Mouse (Mus musculus): ENCODE results near the gene Olfr1393. TPM values are rescaled to one million over a fixed set of nuclear protein-coding genes. Genes with fewer than 3 reads are reported as not detected.

Gene Olfr1393
- polyA plus RNA-seq, 1 experiment from 2014 or later, result not detected

DNA sequence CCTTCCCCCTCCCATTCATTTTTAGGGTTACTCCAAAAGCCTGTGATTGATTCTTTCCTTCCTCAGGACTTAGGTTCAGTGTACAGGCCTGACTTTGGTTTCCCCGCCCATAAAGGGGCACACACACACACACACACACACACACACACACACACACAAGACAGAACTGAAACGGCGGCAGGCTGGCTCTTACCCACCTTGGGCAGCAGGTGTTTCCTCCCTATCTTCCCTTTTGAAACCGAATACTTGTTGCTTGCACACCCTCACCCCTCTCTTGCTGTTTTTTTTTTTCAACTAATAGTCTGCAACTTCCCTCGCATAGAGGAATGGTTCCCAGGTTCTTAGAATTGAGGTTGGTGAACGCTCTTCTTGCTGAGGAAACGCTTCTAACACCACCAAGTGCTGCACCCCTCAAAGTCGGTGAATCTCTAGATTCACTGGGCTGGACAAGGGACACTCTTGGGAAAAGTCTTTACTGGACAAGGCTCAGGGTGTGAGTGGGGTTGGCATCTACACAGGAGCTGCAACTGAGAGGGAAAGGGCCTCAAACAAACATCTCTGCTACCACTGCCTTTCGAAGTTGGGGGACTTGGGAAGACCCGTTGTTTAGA is 28.2 kb upstream of the Olfr1393 start:
- Histone ChIP-seq H3K36me3 (ENCODE audit: control insufficient read depth, insufficient read depth, low read length) (peaks cover 13% of the 10 kb centered on the region; the same call in 1 of the 2 replicates), H3K9ac (ENCODE audit: low read depth, low read length) (peak overlapping the region; percentile 93), H3K9me3 (ENCODE audit: control insufficient read depth, low read length) (no peaks in the 10 kb centered on the region), H3K4me3 (ENCODE audit: low read depth, low read length) (peak overlapping the region; percentile 88), H3K27me3 (replicated peaks; ENCODE audit: control insufficient read depth, insufficient read depth, low read length) (no peaks in the 10 kb centered on the region), H3K4me2 (peak overlapping the region; percentile 90), H3K4me1 (replicated peaks; ENCODE audit: control insufficient read depth, insufficient read depth, low read length) (peaks cover 60% of the 10 kb centered on the region), H3K27ac (ENCODE audit: low read depth, low read length) (peak overlapping the region; percentile 89)
- 14% methylated on average over 10 of the region's 10 CpGs for WGBS
- DNase-seq (ENCODE audit: low spot score), result no peak
- peak; percentile 21 for ATAC-seq (replicated peaks; ENCODE audit: low FRiP score)

DNA sequence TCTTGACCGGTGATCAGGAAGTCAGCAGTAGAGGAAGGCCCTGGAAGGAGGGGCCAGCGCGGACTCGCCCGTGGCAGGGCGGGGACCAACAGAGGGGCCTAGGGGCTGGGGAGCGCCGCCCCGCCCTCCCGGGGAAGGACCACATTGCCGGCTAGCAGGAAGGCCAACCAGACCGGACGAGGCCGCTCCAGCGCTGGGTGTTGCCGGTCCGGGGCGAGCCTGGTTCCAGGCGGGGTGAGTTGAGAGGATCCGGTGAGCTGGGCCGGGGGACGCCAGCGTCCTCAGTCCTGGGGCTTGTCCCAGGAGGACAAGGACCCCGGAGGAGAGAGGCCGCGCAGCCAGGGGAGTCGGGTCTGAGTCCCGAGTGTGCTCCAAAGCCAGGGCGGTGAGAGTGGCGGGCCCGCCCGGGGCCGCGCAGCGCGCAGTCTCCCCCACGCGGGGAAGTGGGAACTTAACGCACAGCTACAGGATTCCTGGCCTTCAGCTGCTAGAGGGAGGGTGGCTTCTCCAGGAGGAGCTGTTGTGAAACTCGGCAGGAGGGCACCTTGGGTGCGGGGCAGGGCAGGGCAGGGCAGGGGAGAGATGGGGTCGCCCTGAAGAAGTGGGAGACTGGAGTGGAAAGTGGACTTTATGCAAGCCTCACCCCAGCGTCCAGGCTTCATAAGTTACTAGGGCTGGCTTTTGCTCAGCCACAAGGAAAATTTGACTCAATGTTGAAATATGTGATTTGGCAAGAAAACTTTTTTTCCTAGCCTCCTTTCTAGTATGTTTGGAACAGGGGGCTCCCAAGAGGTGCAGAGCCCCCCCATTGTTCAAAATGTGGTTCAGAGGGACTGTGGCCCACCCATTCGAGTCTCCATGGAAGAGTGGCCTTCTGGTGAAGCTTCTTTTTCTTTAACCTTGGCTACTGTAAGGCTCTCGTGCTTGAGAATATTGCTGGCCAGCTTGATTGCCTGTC is 27.4 kb upstream of the Olfr1393 start:
- H3K9me3 ChIP-seq (ENCODE audit: control insufficient read depth, low read length), result no peaks in the 10 kb centered on the region
- peak overlapping the region; percentile 93 for H3K9ac ChIP-seq (ENCODE audit: low read depth, low read length)
- peak overlapping the region; percentile 88 for H3K4me3 ChIP-seq (ENCODE audit: low read depth, low read length)
- ATAC-seq (replicated peaks; ENCODE audit: low FRiP score), result peak; percentile 96
- H3K36me3 ChIP-seq (ENCODE audit: control insufficient read depth, insufficient read depth, low read length), result peaks cover 15% of the 10 kb centered on the region; the same call in 1 of the 2 replicates
- no peaks in the 10 kb centered on the region for H3K27me3 ChIP-seq (replicated peaks; ENCODE audit: control insufficient read depth, insufficient read depth, low read length)
- peak; percentile 89 for DNase-seq (ENCODE audit: low spot score)
- H3K4me1 ChIP-seq (replicated peaks; ENCODE audit: control insufficient read depth, insufficient read depth, low read length), result peaks cover 52% of the 10 kb centered on the region
- 1% methylated on average over 45 of the region's 45 CpGs for WGBS
- H3K4me2 ChIP-seq, result peak overlapping the region; percentile 90
- peak overlapping the region; percentile 89 for H3K27ac ChIP-seq (ENCODE audit: low read depth, low read length)

DNA sequence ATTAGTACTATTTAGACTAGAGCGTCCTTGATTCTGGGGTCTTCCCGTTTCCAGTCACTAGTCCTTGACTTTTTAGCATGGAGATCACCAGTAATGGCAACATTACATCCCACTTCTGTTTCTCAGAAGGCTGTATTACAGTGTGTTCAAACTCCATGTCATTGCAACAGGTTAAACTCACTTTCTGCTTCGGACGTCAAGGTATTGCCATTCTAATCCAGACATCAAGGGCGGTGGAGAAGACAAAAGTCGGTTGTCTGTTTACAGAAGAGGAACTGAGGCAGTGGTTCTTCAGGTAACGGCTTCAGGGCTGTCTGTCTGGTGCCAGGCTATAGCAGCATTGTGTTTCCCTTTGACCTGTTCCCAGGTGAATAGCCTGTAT is 26.7 kb upstream of the Olfr1393 start:
- no peaks in the 10 kb centered on the region for H3K27me3 ChIP-seq (replicated peaks; ENCODE audit: control insufficient read depth, insufficient read depth, low read length)
- no peak for ATAC-seq (replicated peaks; ENCODE audit: low FRiP score)
- peak overlapping the region; percentile 89; the same call in 1 of the 2 replicates for H3K27ac ChIP-seq (ENCODE audit: low read depth, low read length)
- WGBS, result 47% methylated on average over 7 of the region's 7 CpGs
- no peak for DNase-seq (ENCODE audit: low spot score)
- peak overlapping the region; percentile 90 for H3K4me2 ChIP-seq
- H3K9me3 ChIP-seq (ENCODE audit: control insufficient read depth, low read length), result no peaks in the 10 kb centered on the region
- H3K4me1 ChIP-seq (replicated peaks; ENCODE audit: control insufficient read depth, insufficient read depth, low read length), result peaks cover 48% of the 10 kb centered on the region
- H3K4me3 ChIP-seq (ENCODE audit: low read depth, low read length), result peak overlapping the region; percentile 88
- H3K9ac ChIP-seq (ENCODE audit: low read depth, low read length), result peak overlapping the region; percentile 93
- peaks cover 15% of the 10 kb centered on the region; the same call in 1 of the 2 replicates for H3K36me3 ChIP-seq (ENCODE audit: control insufficient read depth, insufficient read depth, low read length)

DNA sequence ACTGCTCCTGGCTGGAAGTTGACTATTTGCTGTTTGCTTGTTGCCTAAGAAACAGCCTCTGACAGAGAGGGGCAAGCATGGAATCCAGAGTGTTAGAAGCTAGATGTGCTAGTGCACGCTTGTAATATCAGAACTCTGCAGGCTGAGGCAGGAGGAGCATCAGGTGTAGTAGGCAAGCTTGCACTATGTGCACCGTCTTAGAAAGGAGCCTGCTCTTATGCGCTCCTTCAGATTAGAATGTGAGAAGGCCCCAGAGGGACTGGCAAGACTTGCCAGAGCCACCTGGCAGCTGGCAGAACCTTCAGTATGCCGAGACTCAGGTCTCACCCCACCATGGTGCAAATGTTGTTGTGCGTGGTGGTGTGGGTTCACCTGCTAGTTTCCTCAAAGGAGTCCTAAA is 26.1 kb upstream of the Olfr1393 start:
- 85% methylated on average over 5 of the region's 5 CpGs for WGBS
- H3K27me3 ChIP-seq (replicated peaks; ENCODE audit: control insufficient read depth, insufficient read depth, low read length), result no peaks in the 10 kb centered on the region
- peaks cover 17% of the 10 kb centered on the region; the same call in 1 of the 2 replicates for H3K36me3 ChIP-seq (ENCODE audit: control insufficient read depth, insufficient read depth, low read length)
- H3K9me3 ChIP-seq (ENCODE audit: control insufficient read depth, low read length), result no peaks in the 10 kb centered on the region
- H3K4me1 ChIP-seq (replicated peaks; ENCODE audit: control insufficient read depth, insufficient read depth, low read length), result peaks cover 41% of the 10 kb centered on the region
- peak overlapping the region; percentile 93; the same call in 1 of the 2 replicates for H3K9ac ChIP-seq (ENCODE audit: low read depth, low read length)
- ATAC-seq (replicated peaks; ENCODE audit: low FRiP score) (no peak; the same call in 1 of the 2 replicates), DNase-seq (ENCODE audit: low spot score) (no peak)
- no peak overlapping the region for H3K27ac ChIP-seq (ENCODE audit: low read depth, low read length)
- peak overlapping the region; percentile 88 for H3K4me3 ChIP-seq (ENCODE audit: low read depth, low read length)
- peak overlapping the region; percentile 90 for H3K4me2 ChIP-seq

DNA sequence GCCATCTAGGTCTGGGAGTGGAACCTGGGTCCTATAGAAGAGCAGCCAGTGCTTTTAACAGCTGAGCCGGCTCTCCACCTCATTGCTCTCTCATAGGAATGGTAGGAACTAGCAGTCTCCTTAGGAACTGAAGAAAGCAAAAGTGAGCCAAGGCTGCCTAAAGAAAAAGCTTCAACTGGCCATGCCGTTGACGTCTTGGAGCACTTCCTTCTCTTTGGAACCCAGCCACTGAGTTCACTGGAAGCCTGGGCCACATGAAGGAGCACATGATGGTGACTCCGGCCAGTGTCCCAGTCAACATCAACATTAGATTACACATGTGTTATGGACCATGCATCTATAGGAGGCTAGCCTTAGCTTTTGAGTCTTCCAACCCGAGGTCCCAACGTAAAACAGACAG is 25.1 kb upstream of the Olfr1393 start:
- ATAC-seq (replicated peaks; ENCODE audit: low FRiP score) (no peak), DNase-seq (ENCODE audit: low spot score) (no peak)
- peaks cover 31% of the 10 kb centered on the region for H3K4me1 ChIP-seq (replicated peaks; ENCODE audit: control insufficient read depth, insufficient read depth, low read length)

DNA sequence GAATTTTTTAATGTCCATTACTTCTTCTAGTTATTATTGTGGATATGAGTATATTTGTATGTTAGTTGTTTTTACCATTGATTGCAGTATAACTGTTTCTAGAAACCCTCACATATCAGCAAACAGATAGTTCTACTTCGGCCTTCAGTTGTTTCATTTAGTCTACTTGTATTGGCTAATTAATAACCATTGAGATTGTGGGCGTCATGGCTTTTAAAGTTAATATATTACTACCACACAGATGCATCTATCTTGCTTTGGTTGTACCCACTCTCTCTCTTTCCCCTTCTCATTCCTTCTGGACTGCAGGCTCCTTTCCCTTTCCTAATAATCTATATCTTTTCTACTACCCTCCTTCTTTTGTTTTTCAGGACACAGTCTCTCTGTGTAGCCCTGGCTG is 18.8 kb upstream of the Olfr1393 start:
- Histone ChIP-seq H3K4me1 (replicated peaks; ENCODE audit: control insufficient read depth, insufficient read depth, low read length) (no peaks in the 10 kb centered on the region), H3K4me2 (no peak overlapping the region), H3K27me3 (replicated peaks; ENCODE audit: control insufficient read depth, insufficient read depth, low read length) (no peaks in the 10 kb centered on the region), H3K4me3 (ENCODE audit: low read depth, low read length) (no peak overlapping the region), H3K9ac (ENCODE audit: low read depth, low read length) (no peak overlapping the region), H3K36me3 (ENCODE audit: control insufficient read depth, insufficient read depth, low read length) (peaks cover 29% of the 10 kb centered on the region), H3K9me3 (ENCODE audit: control insufficient read depth, low read length) (no peaks in the 10 kb centered on the region), H3K27ac (ENCODE audit: low read depth, low read length) (no peak overlapping the region)
- ATAC-seq (replicated peaks; ENCODE audit: low FRiP score) (no peak), DNase-seq (ENCODE audit: low spot score) (no peak)
- WGBS, result 83% methylated on average over 2 of the region's 2 CpGs

More for the DNA sequence above, 25.1 kb upstream of the Olfr1393 start:
- no peak overlapping the region for H3K9ac ChIP-seq (ENCODE audit: low read depth, low read length)
- WGBS, result 87% methylated on average over 6 of the region's 6 CpGs
- peaks cover 19% of the 10 kb centered on the region; the same call in 1 of the 2 replicates for H3K36me3 ChIP-seq (ENCODE audit: control insufficient read depth, insufficient read depth, low read length)
- H3K27me3 ChIP-seq (replicated peaks; ENCODE audit: control insufficient read depth, insufficient read depth, low read length), result no peaks in the 10 kb centered on the region
- H3K9me3 ChIP-seq (ENCODE audit: control insufficient read depth, low read length), result no peaks in the 10 kb centered on the region
- no peak overlapping the region for H3K4me3 ChIP-seq (ENCODE audit: low read depth, low read length)
- H3K27ac ChIP-seq (ENCODE audit: low read depth, low read length), result no peak overlapping the region
- H3K4me2 ChIP-seq, result no peak overlapping the region

DNA sequence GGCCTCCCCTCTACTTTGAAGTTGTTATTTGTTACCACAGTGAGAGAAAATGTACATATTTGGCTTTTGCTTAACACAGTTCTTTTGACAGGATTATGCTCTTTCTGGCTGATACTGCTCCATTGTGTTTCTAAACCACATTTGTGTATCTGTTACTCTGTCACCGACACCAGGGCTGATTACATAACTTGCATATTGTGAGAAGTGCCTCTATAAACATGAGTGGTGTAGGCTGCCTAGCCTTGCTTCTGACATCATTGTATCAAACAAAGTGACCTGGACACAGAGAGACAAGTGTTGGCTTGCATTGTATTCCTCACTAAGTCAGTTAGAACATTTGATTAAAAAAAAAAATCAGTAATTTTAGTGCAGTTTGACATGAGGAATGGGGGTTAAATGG is 18.3 kb upstream of the Olfr1393 start:
- no peak for ATAC-seq (replicated peaks; ENCODE audit: low FRiP score)
- no peak overlapping the region for H3K4me2 ChIP-seq
- no peak overlapping the region for H3K4me3 ChIP-seq (ENCODE audit: low read depth, low read length)
- DNase-seq (ENCODE audit: low spot score), result no peak
- 77% methylated on average over 1 of the region's 1 CpGs for WGBS
- H3K27ac ChIP-seq (ENCODE audit: low read depth, low read length), result no peak overlapping the region
- H3K36me3 ChIP-seq (ENCODE audit: control insufficient read depth, insufficient read depth, low read length), result peaks cover 26% of the 10 kb centered on the region
- no peaks in the 10 kb centered on the region for H3K4me1 ChIP-seq (replicated peaks; ENCODE audit: control insufficient read depth, insufficient read depth, low read length)
- no peaks in the 10 kb centered on the region for H3K9me3 ChIP-seq (ENCODE audit: control insufficient read depth, low read length)
- H3K9ac ChIP-seq (ENCODE audit: low read depth, low read length), result no peak overlapping the region
- H3K27me3 ChIP-seq (replicated peaks; ENCODE audit: control insufficient read depth, insufficient read depth, low read length), result no peaks in the 10 kb centered on the region

DNA sequence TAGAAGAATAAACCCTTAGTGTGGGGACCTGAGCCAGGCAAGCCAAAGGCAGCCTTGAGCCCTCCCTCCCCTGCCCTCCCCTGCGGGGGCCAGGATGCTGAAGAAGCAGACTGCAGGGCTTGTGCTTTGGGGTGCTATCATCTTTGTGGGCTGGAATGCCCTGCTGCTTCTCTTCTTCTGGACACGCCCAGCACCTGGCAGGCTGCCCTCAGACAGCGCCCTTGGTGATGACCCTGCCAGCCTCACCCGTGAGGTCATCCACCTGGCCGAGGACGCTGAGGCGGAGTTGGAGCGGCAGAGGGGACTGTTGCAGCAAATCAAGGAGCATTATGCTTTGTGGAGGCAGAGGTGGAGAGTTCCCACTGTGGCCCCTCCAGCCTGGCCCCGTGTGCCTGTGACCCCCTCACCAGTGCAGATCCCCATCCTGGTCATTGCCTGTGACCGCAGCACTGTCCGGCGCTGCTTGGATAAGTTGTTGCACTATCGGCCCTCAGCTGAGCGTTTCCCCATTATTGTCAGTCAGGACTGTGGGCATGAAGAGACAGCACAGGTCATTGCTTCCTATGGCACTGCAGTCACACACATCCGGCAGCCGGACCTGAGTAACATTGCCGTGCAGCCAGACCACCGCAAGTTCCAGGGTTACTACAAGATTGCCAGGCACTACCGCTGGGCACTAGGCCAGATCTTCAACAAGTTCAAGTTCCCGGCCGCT is 17.3 kb upstream of the Olfr1393 start:
- 95% methylated on average over 21 of the region's 21 CpGs for WGBS
- Histone ChIP-seq H3K36me3 (ENCODE audit: control insufficient read depth, insufficient read depth, low read length) (peaks cover 24% of the 10 kb centered on the region), H3K4me1 (replicated peaks; ENCODE audit: control insufficient read depth, insufficient read depth, low read length) (no peaks in the 10 kb centered on the region), H3K9ac (ENCODE audit: low read depth, low read length) (no peak overlapping the region), H3K27ac (ENCODE audit: low read depth, low read length) (no peak overlapping the region), H3K9me3 (ENCODE audit: control insufficient read depth, low read length) (no peaks in the 10 kb centered on the region), H3K4me3 (ENCODE audit: low read depth, low read length) (no peak overlapping the region), H3K4me2 (no peak overlapping the region), H3K27me3 (replicated peaks; ENCODE audit: control insufficient read depth, insufficient read depth, low read length) (no peaks in the 10 kb centered on the region)
- no peak for ATAC-seq (replicated peaks; ENCODE audit: low FRiP score)
- no peak for DNase-seq (ENCODE audit: low spot score)

Data from liver, embryonic 11.5 days (tissue).